Mouse (Mus musculus) thymus, postnatal 25 days (tissue): ENCODE data around the gene Zfp423.

Source experiments
- DNase-seq: peaks from one replicate; pipeline ENCODE4 v3.0.0; 2022

The Zfp423 gene

DNA sequence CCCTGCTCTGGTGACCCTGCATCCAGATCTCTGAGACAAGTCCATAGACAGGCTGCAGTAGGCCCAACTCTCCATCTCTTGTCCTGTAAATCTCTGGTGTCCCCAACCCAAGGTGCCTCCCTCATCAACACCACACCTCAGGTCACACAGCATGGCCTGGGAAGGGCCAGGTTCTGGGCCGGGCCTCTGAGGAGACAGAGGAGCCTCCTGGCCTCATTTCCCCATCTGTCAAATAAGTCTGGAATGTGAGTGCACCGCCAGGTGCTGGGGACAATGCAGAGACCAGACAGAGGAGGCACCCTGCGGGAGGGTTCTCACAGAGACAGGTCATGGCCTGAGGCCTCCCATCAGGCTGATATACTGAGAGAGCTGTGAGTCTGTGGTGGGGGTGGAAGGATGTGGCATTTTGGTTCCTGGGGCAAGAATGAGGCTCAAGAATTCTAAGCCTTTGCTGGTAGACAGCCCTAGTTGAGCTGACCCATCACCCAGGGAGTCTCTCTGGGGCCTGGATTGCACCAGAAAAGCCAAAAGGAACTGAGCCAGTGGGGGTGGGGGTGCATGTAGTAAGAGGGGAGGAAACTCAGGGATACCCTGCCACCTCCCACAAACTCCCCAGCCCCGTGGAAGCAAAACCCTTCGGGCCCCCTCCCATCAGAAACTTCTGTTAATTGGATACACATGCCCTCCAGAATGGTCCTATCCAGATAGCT lies 15.0 kb downstream of the Zfp423 start:
- DNase-seq, result no peak

- DNase-seq, result no peak
These were observed 15.7 kb downstream of the Zfp423 start for GRCm38 (mm10) chr8:87943651-87944091.

DNA sequence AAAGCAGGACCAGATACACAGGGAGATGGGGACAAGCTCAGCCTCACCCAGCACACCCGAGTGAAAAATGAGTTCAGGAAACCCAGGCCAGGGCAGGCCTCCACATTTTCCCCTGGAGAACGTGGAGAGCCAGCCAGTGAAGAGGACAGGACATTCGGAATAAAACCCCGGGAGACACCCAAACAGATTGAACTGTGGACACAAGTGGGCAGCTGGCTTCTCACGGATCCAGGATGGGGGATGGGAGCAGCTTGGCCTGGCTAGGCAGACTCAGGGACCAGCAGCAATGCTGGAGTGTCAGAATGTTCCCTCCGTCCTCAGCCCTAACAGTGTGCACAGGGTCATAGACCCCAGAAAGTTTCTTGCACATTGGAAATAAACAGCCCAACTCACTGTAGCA lies 18.7 kb downstream of the Zfp423 start:
- no peak for DNase-seq

DNA sequence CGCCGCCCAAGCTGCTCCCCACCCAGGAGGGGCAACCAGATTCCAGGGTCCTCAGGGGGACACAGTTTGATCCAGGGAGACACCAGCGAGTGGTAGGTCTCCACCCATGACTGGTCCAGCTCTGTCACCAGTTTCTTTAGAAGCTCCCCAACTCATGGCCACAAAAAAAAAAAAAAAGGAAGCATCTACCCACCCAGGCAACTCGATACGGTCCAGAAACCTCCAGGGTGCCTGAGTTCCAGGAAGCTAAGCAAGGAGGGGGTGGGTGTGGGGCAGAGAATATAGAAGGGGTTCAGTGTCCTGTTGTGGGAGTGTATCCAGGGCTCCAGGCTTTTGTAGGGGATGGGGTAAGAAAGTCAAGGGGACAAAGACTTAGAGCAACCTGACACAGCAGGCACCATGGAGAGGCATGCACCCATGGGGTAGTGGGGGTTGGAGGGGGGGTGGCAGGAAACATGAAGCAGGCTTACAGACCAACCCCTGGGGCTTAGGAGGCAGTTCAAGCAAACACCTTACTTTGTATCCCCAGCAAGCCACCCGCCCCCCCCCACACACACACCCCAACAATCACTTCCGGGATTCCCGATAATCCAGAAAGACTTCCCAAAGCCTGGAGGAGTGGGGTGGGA lies 20.0 kb downstream of the Zfp423 start:
- no peak for DNase-seq

GRCm38 (mm10) chr8:87938351-87939232 lies 20.8 kb downstream of the Zfp423 start:
- DNase-seq, result no peak

DNA sequence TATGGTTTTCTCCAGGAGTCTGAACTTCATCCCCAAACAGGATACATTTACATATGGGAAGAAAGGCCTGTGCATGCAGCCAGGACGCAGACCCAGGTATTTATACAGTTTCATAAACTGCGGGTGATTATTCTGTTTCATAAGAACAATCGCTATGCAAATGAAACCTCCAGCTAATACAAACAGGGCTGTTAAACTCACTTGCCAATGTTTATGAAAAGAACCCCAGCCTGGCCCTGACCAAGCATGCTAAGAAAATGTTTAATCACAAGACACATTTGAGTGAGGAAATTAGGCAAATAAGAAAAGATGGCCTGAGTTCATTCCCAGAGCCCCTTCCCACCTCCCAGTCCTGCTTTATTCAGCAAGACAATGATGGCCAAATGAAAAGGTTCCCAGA lies 22.2 kb downstream of the Zfp423 start:
- DNase-seq, result no peak

DNA sequence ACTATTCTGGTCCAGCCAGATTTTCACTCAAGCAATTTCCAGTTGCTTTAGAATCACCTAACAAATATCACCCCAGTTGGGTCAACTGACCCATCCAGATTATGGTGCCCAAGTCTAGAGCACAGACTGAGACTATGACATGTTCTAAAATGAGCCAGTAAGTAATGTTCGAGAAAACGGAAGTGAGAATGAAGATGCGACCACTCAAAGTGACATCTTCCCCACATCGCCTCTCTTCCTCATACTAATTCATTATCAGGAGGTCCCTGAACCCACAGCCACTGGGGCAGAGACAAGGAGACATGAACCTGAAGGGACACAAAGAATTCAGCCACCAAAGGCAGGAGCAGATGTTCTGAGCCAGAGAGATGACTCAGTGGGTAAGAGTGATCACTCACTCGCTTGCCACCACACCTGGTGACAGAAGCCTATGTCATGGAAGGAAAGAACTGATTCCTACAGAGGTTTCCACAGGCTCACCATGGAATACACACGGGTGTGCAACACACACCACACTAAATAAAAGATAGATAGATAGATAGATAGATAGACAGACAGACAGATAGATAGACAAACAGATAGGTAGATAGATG lies 24.2 kb downstream of the Zfp423 start:
- no peak for DNase-seq

DNA sequence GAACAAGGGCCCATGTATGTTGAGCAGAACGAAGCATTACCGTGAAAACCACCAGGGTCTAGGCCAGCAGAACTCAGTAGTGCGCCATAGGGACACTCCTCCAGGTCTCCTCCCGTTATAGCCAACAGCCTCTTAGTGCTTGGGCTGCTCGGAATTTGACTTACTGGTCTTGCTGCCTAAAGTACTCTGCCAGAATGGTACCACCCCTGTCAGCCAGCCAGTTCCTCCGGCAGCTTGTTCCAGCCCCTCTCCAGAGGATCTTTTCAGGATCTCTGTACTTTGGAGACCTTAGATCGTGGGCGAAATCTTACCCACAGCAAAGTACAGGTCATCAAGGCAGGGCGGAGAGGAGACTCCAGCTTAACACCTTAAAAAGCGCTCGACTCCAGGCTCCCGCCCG lies 25.2 kb downstream of the Zfp423 start:
- no peak for DNase-seq

- DNase-seq, result no peak
These were observed 25.6 kb downstream of the Zfp423 start for GRCm38 (mm10) chr8:87933752-87934151.

- no peak for DNase-seq
These were observed 30.5 kb downstream of the Zfp423 start for GRCm38 (mm10) chr8:87928857-87929256.

- no peak for DNase-seq
These were observed 32.2 kb downstream of the Zfp423 start for GRCm38 (mm10) chr8:87927034-87927830.

DNA sequence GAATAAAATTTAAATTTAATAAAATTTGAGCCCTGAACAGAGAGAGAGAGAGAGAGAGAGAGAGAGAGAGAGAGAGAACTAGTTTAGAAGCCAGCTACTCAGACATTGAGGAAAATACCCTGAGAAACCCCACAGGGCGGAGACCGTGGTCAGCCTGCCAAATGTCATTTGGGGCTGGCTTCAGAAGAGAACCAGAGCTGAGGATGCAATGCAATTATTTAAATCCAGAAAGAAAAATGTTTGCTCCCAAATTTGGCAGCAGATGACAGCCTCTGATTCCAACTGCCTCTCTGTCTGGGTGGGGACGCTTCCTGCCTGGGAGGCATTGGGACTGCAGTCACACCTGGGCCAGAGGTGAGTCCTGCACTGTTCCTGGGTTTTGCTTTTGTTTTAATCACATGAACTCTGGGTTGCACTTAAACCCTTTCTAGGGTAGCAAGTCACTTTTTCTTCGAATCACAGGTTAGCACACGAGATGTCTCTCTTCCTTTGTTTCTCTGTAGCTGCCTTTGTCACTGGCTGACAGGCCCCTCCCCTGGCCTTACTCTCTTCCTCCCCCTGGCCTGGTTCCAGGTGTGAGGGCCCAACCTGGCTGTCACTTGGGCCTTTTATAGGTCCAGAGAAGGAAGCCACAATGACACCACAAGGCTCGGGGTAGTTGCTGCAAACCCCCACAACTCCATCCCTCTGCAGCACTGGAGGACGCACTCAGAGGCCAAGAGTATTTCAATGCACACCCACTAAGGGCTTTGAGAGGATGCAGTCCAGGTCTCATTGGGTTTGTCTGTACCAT lies 33.1 kb downstream of the Zfp423 start:
- no peak for DNase-seq

DNA sequence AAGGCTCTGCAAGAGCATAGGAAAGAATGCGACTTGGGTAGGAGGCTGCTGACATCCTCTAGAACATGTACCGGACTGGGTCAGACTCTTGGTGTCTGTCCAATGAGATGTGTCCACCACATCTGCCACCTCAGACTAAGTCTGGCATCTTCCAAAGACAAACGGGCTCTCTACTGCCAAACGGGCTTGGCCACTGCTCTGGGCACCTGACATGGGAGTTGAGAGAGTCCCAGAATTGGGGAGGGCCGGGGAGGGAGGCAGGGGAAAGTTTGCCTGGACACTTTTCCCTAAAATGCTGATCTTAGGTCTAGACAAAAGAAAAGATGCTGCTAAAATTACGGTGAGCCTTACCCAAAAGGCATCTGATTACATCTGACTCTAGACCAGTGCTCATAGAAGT lies 36.5 kb downstream of the Zfp423 start:
- no peak for DNase-seq

DNA sequence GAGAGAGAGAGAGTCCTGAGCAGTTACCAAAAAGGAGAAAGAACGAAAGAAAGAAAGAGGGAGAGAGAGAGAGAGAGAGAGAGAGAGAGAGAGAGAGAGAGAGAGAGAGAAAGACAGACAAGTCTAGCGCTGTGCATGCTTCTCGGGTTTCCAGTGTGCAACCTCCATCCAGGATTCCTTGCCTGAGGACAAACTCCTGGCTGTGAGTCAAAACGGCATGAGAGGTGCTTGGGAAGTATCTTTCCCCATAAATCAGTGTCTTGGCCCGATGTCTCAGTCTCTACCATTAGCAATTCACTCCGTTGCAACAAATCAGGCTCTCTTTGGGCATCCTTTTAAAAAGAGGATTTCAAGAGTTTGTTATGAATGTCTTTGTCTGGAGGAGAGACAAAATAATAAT lies 36.9 kb downstream of the Zfp423 start:
- no peak for DNase-seq

GRCm38 (mm10) chr8:87918004-87918403 lies 41.4 kb downstream of the Zfp423 start:
- no peak for DNase-seq

DNA sequence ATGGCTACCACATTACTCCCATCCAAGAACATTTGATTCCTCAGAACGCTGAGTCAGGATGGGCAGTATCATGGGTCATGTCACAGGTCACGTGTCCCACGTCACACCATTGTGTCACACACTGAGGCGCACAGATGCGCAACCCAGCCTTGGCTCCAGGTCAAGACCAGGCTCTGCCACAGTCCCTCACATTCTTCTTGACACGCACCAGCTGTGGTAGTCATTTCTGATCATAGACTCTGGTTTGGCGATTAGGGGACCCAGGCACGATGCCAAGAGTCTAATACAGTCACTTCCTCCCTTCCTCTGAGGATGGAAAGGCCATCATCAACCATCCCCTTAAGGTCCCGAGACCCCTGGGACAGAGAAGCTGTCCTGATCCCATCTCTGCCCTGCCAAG lies 43.6 kb downstream of the Zfp423 start:
- no peak for DNase-seq

DNA sequence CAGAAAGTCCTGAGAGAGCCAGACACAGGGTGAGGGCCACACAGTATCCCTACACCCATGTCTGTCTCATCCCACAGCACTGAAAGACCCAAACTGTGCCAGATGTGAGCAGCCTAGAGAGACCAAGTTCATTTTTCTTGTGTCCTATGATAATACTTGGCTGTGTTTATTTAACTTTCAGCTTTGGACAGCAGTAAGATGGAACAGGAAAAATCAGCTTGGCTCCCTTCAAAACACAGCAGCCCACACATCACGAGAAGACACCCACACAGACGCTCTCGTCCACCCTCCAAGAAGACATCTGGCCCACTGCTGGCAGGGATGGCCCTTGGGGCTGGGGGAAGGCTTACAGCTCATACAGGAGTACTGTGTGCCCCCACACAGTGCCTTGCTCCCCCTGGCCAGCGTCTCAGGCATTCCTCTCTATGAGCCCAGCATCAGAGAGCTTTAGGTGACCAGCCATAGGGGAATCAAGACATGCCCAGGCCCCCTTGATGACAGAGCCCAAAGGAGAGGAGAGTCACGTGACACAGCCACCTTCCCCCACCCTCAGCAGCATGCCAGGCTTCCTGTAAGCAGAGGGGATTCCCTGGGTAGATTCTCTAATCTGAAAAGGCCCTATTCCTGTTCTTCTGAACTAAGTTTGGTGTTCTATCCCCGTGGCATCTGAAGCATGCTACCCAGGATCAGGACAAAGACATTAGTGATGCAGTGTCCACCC lies 45.0 kb downstream of the Zfp423 start:
- no peak for DNase-seq

GRCm38 (mm10) chr8:87908940-87909339 lies 50.5 kb downstream of the Zfp423 start:
- DNase-seq, result no peak

DNA sequence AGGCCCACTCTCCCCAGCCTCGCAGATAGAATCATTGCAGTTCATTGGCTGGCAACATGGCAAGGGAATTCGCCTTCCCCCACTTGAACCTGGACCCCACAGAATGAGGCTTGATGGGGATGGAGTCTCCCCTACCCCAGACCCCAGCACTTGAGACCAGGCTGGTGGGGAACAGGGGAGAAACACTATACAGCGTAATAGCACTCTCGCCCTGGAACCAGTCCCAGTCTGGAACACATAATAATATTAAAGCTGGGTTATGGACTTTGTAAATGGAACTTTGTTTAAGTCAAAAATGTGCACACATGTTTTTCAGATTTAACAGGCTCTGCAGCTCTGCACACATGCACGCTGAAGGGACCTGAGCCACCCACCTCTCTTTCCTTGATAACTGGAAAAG lies 54.0 kb downstream of the Zfp423 start:
- DNase-seq, result no peak

GRCm38 (mm10) chr8:87904108-87904507 lies 55.3 kb downstream of the Zfp423 start:
- DNase-seq, result no peak
